Mouse (Mus musculus) embryonic facial prominence, embryonic 11.5 days (tissue): Measurements from ENCODE around the gene Bcor. TPM values are rescaled to one million over a fixed set of nuclear protein-coding genes. Genes with fewer than 3 reads are reported as not detected.

Source experiments
- ATAC-seq: fragments of 200-750 bp; cut with Nextera tagmentation; replicated peaks from 2 replicates; pipeline ENCODE4 v1.8.0; 2017; ENCODE audit warnings: low read depth; ENCODE audit not compliant: insufficient number of reproducible peaks, low FRiP score, low TSS enrichment
- DNase-seq: peaks from one replicate; pipeline ENCODE4 v3.0.0-alpha.2; 2015; ENCODE audit warnings: low spot score
- H3K27ac ChIP-seq: fragments of 300-500 bp; sonication (generic); replicated peaks from 2 replicates; pipeline ENCODE4 v1.5.1; 2014; ENCODE audit warnings: mild to moderate bottlenecking, low read depth, low read length, control low read depth
- H3K27me3 ChIP-seq: fragments of 300-500 bp; sonication (generic); 2 replicates; pipeline ENCODE4 v1.6.1; 2014; ENCODE audit warnings: mild to moderate bottlenecking, low read length, moderate library complexity, mixed read lengths; ENCODE audit not compliant: control insufficient read depth, insufficient read depth
- H3K36me3 ChIP-seq: fragments of 300-500 bp; sonication (generic); replicated peaks from 2 replicates; pipeline ENCODE4 v1.6.1; 2014; ENCODE audit warnings: low read depth, mild to moderate bottlenecking, low read length, moderate library complexity, mixed read lengths; ENCODE audit not compliant: control insufficient read depth, insufficient read depth
- H3K4me1 ChIP-seq: fragments of 300-500 bp; sonication (generic); 2 replicates; pipeline ENCODE4 v1.6.1; 2014; ENCODE audit warnings: low read length, mixed read lengths; ENCODE audit not compliant: control insufficient read depth, insufficient read depth
- H3K4me2 ChIP-seq: fragments of 300-500 bp; sonication (generic); 2 replicates; pipeline ENCODE4 v1.6.1; 2014; ENCODE audit warnings: low read depth, mild to moderate bottlenecking, control low read depth, low read length, moderate library complexity
- H3K4me3 ChIP-seq: fragments of 300-500 bp; sonication (generic); 2 replicates; pipeline ENCODE4 v1.5.1; 2014; ENCODE audit warnings: low read depth, low read length, control low read depth
- H3K9ac ChIP-seq: fragments of 300-500 bp; sonication (generic); replicated peaks from 2 replicates; pipeline ENCODE4 v1.6.1; 2014; ENCODE audit warnings: mild to moderate bottlenecking, control low read depth, low read length
- H3K9me3 ChIP-seq: fragments of 300-500 bp; sonication (generic); replicated peaks from 2 replicates; pipeline ENCODE4 v1.6.1; 2016; ENCODE audit warnings: mild to moderate bottlenecking, low read length, inconsistent platforms, mixed read lengths; ENCODE audit not compliant: control insufficient read depth
- WGBS: fragments of 180-500 bp; shearing (Covaris S2); extraction: QIAGEN DNeasy Blood & Tissue Kit; methylation state at CpG from one replicate; pipeline ENCODE4 v1.1.7; 2014; 5-methylcytosine and 5-hydroxymethylcytosine counted together
- polyA plus RNA-seq: library from polyadenylated mRNA; unstranded; fragments of >200 nt; fragmentation: Nextera tagmentation; extraction: Ambion mirVana; gene quantifications from 2 replicates; pipeline ENCODE4 v1.2.1, GENCODE M21; 2014

Bcor gene
- polyA plus RNA-seq, 1 experiment from 2014 or later, result 26.9 TPM

DNA sequence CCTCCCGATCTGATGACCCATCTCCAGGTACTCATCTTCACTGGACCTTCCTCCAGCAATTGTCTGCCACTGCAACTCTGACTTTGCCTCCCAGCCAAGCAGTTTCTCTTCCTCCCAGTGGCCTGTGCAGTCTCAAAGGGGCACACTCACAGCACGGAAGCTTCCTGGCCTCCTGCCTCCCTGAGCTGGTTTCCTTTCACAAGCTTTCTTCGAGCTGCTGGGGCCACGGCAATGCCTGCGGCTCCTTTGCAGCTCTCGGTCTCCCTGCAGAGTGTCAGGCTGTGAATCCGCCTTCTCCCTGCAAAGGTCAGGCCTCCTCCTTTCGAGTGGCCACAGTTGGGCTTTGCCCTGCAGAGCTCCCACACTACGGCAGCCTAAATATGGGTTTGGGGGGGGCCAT is 157.0 kb downstream of the Bcor start:
- Histone ChIP-seq H3K4me2 (no peak overlapping the region), H3K36me3 (no peaks in the 10 kb centered on the region), H3K4me3 (no peak overlapping the region), H3K27ac (no peak overlapping the region), H3K9ac (no peak overlapping the region; the same call in 1 of the 2 replicates), H3K4me1 (peaks cover 2% of the 10 kb centered on the region; the same call in 1 of the 2 replicates), H3K27me3 (peaks cover 51% of the 10 kb centered on the region), H3K9me3 (no peaks in the 10 kb centered on the region)
- ATAC-seq (no peak), DNase-seq (no peak)
- WGBS, result 11% methylated on average over 9 of the region's 9 CpGs

DNA sequence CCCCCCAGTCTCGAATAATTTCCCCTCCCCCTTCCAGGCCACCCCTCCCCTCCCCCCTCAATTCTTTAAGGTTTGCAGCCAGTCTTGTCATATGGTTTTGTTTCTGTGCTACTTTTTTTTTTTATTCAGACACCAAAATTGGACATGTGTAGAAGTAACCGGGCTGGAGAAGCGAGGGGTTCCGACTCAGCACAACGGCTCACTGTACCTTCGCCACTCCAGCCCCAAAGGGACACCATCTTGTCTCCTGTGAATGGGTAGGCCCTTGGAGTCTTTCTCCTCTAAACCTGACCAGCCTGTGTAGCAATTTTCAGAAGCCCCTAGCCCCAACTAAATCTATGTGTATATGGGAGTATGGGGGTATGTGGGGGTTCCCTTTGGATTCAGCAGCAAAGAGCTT is 157.6 kb downstream of the Bcor start:
- Histone ChIP-seq H3K4me1 (peaks cover 2% of the 10 kb centered on the region; the same call in 1 of the 2 replicates), H3K9me3 (no peaks in the 10 kb centered on the region), H3K9ac (no peak overlapping the region), H3K36me3 (no peaks in the 10 kb centered on the region), H3K27me3 (peaks cover 51% of the 10 kb centered on the region), H3K4me3 (no peak overlapping the region), H3K27ac (no peak overlapping the region), H3K4me2 (no peak overlapping the region)
- no peak for DNase-seq
- no peak for ATAC-seq
- WGBS, result 27% methylated on average over 6 of the region's 6 CpGs

DNA sequence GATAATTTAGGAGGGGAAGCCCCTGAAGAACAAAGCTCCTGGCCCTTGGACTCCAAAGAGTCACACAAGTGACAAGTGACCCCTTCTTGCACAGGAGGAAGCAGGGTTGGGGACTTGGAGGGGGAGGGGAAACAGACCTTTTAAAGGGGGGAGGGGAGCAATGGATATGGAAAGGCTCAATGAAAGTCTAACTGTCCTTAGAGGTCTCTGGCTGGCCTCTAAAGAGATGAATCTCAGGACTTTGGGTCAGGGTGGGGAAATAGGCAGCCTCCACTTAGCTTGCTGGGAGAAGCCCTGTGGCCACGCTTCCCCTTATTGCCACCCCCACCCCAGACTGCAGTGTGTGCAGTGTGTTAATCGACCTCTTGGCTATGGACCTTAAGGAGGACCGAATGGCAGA is 158.2 kb downstream of the Bcor start:
- Histone ChIP-seq H3K27me3 (peaks cover 48% of the 10 kb centered on the region), H3K4me2 (no peak overlapping the region), H3K4me3 (no peak overlapping the region), H3K4me1 (peaks cover 2% of the 10 kb centered on the region; the same call in 1 of the 2 replicates), H3K9me3 (no peaks in the 10 kb centered on the region), H3K9ac (no peak overlapping the region), H3K27ac (no peak overlapping the region), H3K36me3 (no peaks in the 10 kb centered on the region)
- WGBS, result 0% methylated on average over 3 of the region's 3 CpGs
- DNase-seq (no peak), ATAC-seq (no peak)

DNA sequence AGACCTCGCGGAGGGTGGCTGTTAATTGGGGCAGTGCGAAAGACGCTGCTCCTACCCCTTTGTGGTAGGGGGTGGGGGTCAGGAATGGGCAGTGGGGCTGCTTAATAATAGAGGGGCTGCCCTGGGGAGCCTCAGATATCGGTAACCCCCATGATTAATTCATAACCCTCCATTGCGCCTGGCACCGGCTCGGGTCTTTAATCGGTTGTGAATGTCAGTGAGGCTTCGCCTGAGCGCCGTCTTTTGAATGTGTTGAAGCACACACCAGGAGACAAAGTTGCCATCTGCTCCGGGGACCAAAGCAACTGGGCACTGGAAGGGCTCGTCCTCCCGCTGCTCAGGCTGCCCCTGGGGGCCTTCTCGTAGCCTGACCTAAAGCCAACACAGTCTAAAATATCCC is 158.8 kb downstream of the Bcor start:
- Histone ChIP-seq H3K9ac (no peak overlapping the region), H3K9me3 (no peaks in the 10 kb centered on the region), H3K27me3 (peaks cover 42% of the 10 kb centered on the region), H3K27ac (no peak overlapping the region), H3K4me2 (no peak overlapping the region), H3K36me3 (no peaks in the 10 kb centered on the region), H3K4me1 (peaks cover 2% of the 10 kb centered on the region; the same call in 1 of the 2 replicates), H3K4me3 (no peak overlapping the region)
- ATAC-seq (no peak), DNase-seq (no peak)
- 7% methylated on average over 13 of the region's 16 CpGs for WGBS

DNA sequence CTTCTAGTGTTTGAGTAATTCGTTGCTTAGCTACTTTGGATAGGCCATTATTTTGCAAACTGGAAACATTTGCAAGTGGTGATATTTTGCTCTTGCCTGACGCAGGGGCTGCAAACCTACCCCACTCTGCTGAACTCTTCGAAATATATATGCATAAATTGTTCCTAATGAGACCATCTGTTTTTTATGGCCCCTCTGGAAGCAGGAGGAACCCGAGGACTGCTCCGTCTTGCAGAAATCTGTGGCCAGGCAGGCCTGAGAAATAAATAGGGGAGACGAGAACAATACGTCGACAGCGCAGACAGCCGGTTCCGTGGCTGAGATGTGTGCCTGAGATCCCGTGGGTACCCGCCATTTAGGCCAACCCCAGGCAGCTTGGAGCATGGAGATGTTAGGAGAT is 159.5 kb downstream of the Bcor start:
- Histone ChIP-seq H3K9ac (no peak overlapping the region), H3K9me3 (no peaks in the 10 kb centered on the region), H3K27ac (no peak overlapping the region), H3K36me3 (no peaks in the 10 kb centered on the region), H3K4me1 (peaks cover 2% of the 10 kb centered on the region; the same call in 1 of the 2 replicates), H3K4me3 (no peak overlapping the region), H3K4me2 (no peak overlapping the region), H3K27me3 (peaks cover 39% of the 10 kb centered on the region)
- no peak for ATAC-seq
- 15% methylated on average over 13 of the region's 13 CpGs for WGBS
- no peak for DNase-seq

DNA sequence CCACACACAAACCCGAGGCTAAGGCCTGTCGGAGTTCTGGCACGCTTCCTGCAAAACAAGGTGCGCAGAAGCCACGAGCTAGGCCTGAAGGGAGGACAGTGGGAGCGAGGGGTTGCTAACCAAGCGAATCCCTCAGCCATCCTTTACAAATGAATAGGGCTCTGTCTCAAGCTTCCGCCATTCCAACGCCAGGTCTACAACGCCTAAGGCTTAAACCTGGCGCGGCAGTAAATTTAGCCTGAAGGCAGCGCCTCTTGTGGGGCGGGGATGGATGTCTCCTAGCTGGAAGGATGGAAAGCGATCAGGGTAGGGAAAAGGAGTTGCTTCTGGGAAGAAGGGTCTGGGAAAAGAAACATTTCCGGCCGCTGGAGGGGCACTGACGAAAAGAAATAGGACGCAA is 160.2 kb downstream of the Bcor start:
- H3K4me1 ChIP-seq, result peaks cover 2% of the 10 kb centered on the region; the same call in 1 of the 2 replicates
- DNase-seq, result peak; percentile 43

DNA sequence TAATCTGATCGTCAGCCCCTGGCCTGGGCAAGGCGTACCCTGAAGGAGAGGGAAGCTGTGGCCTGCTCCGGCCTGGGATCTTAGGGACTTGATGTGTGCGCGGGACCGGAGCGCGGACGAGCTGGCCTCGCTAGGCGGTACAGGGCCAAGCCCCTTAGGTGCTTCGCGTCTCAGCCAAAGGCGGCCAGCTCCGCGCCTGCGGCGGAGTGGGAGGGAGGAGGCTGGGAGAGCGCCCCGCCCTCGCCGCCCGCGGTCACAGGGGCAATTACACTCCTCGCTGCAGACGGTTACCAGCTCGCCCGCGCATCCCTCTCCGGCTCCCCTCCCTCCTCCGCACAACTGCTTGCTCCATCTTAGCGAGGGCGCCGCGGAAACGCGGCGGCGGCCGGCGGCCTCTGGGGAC is 161.2 kb downstream of the Bcor start:
- Histone ChIP-seq H3K4me2 (peak overlapping the region; percentile 52), H3K27me3 (peaks cover 35% of the 10 kb centered on the region), H3K9me3 (no peaks in the 10 kb centered on the region), H3K4me3 (peak overlapping the region; percentile 18), H3K4me1 (peaks cover 2% of the 10 kb centered on the region; the same call in 1 of the 2 replicates), H3K9ac (peak overlapping the region; percentile 54), H3K36me3 (no peaks in the 10 kb centered on the region), H3K27ac (no peak overlapping the region)
- WGBS, result 2% methylated on average over 18 of the region's 41 CpGs
- ATAC-seq, result peak; percentile 91
- peak; percentile 73 for DNase-seq

More for the DNA sequence above, 160.2 kb downstream of the Bcor start:
- no peaks in the 10 kb centered on the region for H3K9me3 ChIP-seq
- H3K27me3 ChIP-seq, result peaks cover 39% of the 10 kb centered on the region
- H3K9ac ChIP-seq, result no peak overlapping the region
- H3K4me2 ChIP-seq, result no peak overlapping the region
- no peaks in the 10 kb centered on the region for H3K36me3 ChIP-seq
- H3K27ac ChIP-seq, result no peak overlapping the region
- H3K4me3 ChIP-seq, result no peak overlapping the region
- WGBS, result 5% methylated on average over 19 of the region's 19 CpGs
- no peak for ATAC-seq

DNA sequence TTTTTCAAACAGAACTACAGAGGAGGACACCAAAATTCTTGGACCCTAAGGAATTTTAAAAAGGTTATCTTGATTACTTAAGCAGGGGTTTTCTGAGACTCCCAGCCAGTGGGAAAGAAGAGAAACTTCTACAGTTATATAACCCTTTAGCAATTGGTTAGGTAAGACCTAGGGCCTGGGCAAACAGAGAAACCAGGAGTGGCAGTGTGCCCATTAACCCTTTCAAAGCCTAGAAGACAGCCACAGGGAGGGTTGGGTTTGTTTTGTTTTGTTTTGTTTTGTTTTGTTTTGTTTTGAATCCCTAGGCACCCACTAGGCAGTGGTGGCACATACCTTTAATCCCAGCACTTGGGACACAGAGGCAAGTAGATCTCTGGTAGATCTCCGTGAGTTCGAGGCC is 163.3 kb downstream of the Bcor start:
- Histone ChIP-seq H3K27me3 (peaks cover 25% of the 10 kb centered on the region), H3K9me3 (no peaks in the 10 kb centered on the region), H3K4me1 (peaks cover 2% of the 10 kb centered on the region; the same call in 1 of the 2 replicates), H3K4me2 (no peak overlapping the region), H3K4me3 (no peak overlapping the region), H3K27ac (no peak overlapping the region), H3K36me3 (no peaks in the 10 kb centered on the region), H3K9ac (no peak overlapping the region)
- 100% methylated on average over 2 of the region's 2 CpGs for WGBS
- no peak for DNase-seq
- no peak for ATAC-seq
